Mouse (Mus musculus) liver, adult 2 months (tissue): Measurements from ENCODE around the gene Lgals2.

ENCODE experiments used
- CTCF ChIP-seq: fragments of 200-500 bp; IDR thresholded peaks from 2 replicates; pipeline ENCODE4 v1.5.1; 2011; ENCODE audit warnings: low read depth, low read length, control low read depth
- POLR2A ChIP-seq: fragments of 200-500 bp; IDR thresholded peaks from 2 replicates; pipeline ENCODE4 v1.6.1; 2011; ENCODE audit warnings: low read length, control low read depth; ENCODE audit not compliant: insufficient read depth; ENCODE audit errors: extremely low read depth

DNA sequence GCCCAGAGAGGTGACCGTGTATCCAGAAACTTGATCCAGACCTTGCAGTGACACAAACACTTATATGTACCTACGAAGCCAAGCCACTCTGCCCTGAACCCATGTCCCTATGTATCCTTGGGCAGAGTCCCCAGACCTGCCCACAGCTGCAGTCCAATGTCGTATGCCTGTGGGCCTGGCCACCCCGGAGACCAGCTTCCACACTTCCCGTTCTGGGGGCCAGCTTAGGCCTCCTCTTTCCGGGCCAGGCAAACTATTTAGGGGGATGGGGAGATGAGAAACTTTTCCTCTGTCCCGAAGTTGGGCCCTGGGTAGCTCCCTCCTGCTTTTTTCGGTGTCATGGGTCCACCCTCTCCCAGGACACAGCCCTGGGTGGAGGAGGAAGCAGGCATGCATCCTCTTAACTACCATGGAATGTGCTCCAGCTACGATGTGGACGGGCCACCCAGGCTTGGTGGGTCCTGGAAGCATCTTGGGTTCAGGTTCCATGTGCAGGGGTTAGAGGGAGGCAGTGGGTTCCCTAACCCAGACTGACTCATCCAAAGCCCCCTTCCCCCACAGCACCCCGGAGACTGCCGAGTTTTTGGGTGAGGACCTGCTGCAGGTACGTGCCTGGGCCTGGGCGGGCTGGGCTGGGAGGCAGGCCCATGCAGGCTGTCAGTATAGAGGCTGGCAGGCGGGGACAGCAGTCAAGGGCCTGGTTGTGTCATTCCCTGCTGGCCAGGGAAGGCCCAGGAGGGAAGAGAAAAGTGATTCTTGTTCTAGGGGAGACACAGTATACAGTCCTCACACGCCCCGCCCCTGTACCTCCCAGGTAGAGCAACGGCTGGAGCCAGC lies 45.5 kb upstream of the Lgals2 start:
- TF ChIP-seq CTCF (no peak), POLR2A (no peak)
